Mouse (Mus musculus): ENCODE data around the gene Soga1. TPM values are rescaled to one million over a fixed set of nuclear protein-coding genes. Genes with fewer than 3 reads are reported as not detected.

Soga1 gene
- total RNA-seq, 2 experiments from 2014 or later, result 3.9 to 4.1 TPM

- DNase-seq, result no peak
- intact Hi-C loops (cut with DNase I), result loop anchor here (5.0 kb wide), 1 partner anchor 35 kb away; no protein-coding TSS in a partner anchor
Observed at GRCm38 (mm10) chr2:157081960-157082359, 2.9 kb upstream of the Soga1 start.

GRCm38 (mm10) chr2:157081331-157081730 is 2.3 kb upstream of the Soga1 start:
- intact Hi-C loops (cut with DNase I), result loop anchor here (5.0 kb wide), 1 partner anchor 34 kb away; no protein-coding TSS in a partner anchor
- no peak for DNase-seq

- intact Hi-C loops (cut with DNase I), result loop anchor here (5.0 kb wide), 1 partner anchor 32 kb away; no protein-coding TSS in a partner anchor
- DNase-seq, result no peak
Observed at GRCm38 (mm10) chr2:157079701-157080180, 687 bp upstream of the Soga1 start.

GRCm38 (mm10) chr2:157078059-157078792 is 828 bp downstream of the Soga1 start:
- no peak for DNase-seq
- intact Hi-C loops (cut with DNase I), result no loop called here

- DNase-seq, result peak; percentile 84 to 91
- intact Hi-C loops (cut with DNase I), result no loop called here
Observed at GRCm38 (mm10) chr2:157077641-157078058, 1.4 kb downstream of the Soga1 start.

GRCm38 (mm10) chr2:157077160-157077559 is 1.9 kb downstream of the Soga1 start:
- no peak for DNase-seq
- intact Hi-C loops (cut with DNase I), result no loop called here

GRCm38 (mm10) chr2:157076585-157076984 is 2.5 kb downstream of the Soga1 start:
- DNase-seq, result no peak
- intact Hi-C loops (cut with DNase I), result no loop called here

- DNase-seq, result no peak
Observed at GRCm38 (mm10) chr2:157075685-157076084, 3.4 kb downstream of the Soga1 start.

GRCm38 (mm10) chr2:157075226-157075625 is 3.8 kb downstream of the Soga1 start:
- intact Hi-C loops (cut with DNase I), result no loop called here
- no peak for DNase-seq

More at GRCm38 (mm10) chr2:157075685-157076084, 3.4 kb downstream of the Soga1 start:
- intact Hi-C loops (cut with DNase I), result no loop called here

- intact Hi-C loops (cut with DNase I), result no loop called here
- DNase-seq, result no peak
Observed at GRCm38 (mm10) chr2:157074772-157075171, 4.3 kb downstream of the Soga1 start.

- intact Hi-C loops (cut with DNase I), result no loop called here
- no peak for DNase-seq
Observed at GRCm38 (mm10) chr2:157074186-157074724, 4.8 kb downstream of the Soga1 start.

GRCm38 (mm10) chr2:157073378-157074052 is 5.5 kb downstream of the Soga1 start:
- no peak for DNase-seq
- intact Hi-C loops (cut with DNase I), result no loop called here

GRCm38 (mm10) chr2:157072316-157072990 is 6.6 kb downstream of the Soga1 start:
- intact Hi-C loops (cut with DNase I), result no loop called here
- no peak for DNase-seq

GRCm38 (mm10) chr2:157071556-157071955 is 7.5 kb downstream of the Soga1 start:
- intact Hi-C loops (cut with DNase I), result no loop called here
- peak in 1 of 2 experiments; percentile 73 for DNase-seq

- no peak for DNase-seq
- intact Hi-C loops (cut with DNase I), result no loop called here
Observed at GRCm38 (mm10) chr2:157070365-157070764, 8.7 kb downstream of the Soga1 start.

GRCm38 (mm10) chr2:157069755-157070315 is 9.2 kb downstream of the Soga1 start:
- intact Hi-C loops (cut with DNase I), result no loop called here
- no peak for DNase-seq

GRCm38 (mm10) chr2:157069355-157069735 is 9.7 kb downstream of the Soga1 start:
- intact Hi-C loops (cut with DNase I), result no loop called here
- DNase-seq, result peak in 1 of 2 experiments; percentile 38

GRCm38 (mm10) chr2:157068701-157069354 is 10.2 kb downstream of the Soga1 start:
- DNase-seq, result no peak
- intact Hi-C loops (cut with DNase I), result no loop called here

- intact Hi-C loops (cut with DNase I), result no loop called here
- DNase-seq, result no peak
Observed at GRCm38 (mm10) chr2:157066731-157067430, 12.2 kb downstream of the Soga1 start.

Data from gastrocnemius, postnatal 36 days (tissue).